Mouse (Mus musculus): Measurements from ENCODE around the gene Mrtfa.
A peak's percentile ranks its signal among the peaks of the same experiment; 100 is the strongest.
"Not testable (repeated sequence)": the region's sequence is repeated elsewhere in the genome, so short reads cannot be mapped to it uniquely, and the experiment has no call there.

The Mrtfa gene

DNA sequence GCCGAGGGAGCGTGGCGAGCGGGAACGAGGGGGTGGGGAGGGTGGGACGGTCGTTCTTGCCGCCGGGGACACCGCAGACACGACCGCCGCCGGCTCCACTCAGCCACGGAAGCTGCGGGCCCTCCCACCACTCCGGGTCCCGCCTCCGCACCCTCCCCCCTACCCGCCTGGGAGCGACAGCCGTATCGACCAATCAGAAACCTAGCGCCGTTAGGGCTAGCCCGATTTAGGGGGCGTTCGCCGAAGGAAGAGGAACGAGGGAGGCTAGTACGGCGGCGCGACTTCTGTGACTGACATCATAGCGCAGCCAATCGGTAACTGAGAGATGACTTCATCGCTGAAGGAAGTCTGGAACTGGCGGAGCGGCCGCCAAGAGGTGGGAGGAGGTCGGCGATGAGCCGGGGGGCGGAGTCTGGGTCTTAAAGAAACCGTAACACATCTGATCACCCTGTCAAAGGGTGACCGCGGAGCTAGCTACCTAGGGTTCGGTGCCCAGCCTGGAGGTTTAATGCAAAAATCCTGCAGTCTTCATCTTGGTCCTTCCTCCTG lies at the start of gene Mrtfa:
Gene Mrtfa (minus strand): TSS at position 128 of the 549 bp plus-strand sequence.
- peak; percentile 99 for ATAC-seq (ENCODE audit: low TSS enrichment)

DNA sequence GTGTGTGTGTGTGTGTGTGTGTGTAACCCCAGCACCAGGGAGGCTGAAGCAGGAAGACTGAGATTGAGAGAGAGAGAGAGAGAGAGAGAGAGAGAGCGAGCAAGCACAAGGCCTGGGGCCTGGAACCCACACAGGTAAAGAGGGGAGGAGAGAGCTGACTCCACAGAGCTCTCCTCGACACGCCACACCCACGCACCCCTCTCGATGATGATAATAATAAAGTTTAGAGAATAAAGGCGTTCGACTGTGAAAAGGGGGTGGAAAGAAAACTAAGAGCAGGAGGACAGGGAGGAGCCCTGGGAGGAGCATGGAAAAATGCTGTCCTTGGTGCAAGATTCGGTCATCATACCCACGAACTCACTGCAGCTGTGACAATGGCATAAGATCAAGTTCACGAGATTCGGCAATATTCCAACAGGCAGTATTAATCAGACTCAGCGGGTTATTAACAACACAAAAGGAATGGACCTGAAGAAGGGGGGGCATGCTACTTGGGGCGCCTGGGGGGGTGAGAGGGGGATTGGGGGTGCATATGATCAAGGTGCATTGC lies 49.3 kb upstream of the Mrtfa start:
- no peak for ATAC-seq (ENCODE audit: low TSS enrichment)

DNA sequence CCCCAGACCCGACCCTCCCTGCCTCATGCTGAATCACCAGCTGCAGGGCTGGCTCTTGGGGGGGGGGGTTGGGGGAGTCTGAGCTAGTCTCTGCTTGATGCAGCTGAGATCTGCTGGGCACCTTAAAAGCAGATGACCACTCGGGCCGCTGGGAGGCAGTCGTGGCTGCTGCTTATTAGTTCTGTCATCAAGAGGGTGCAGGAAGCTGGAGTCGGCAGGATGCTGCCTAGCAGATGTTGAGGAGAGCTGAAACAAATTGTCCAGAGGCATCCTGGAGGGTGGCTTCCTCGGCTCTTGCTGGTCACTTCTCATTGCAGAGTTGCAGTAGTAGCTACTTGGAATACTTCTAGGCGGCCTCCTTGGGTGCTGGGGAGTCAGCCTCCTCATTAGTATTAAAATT lies 48.7 kb upstream of the Mrtfa start:
- ATAC-seq (ENCODE audit: low TSS enrichment): 0 out of 2 replicates have a peak, but pooled peaks have one; percentile 29

DNA sequence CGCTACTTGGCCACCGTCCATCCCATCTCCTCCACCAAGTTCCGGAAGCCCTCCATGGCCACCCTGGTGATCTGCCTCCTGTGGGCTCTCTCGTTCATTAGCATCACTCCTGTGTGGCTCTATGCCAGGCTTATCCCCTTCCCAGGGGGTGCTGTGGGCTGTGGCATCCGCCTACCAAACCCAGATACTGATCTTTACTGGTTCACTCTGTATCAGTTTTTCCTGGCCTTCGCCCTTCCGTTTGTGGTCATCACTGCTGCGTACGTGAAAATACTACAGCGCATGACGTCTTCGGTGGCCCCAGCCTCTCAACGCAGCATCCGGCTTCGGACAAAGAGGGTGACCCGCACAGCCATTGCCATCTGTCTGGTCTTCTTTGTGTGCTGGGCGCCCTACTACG lies 46.9 kb upstream of the Mrtfa start:
- ATAC-seq (ENCODE audit: low TSS enrichment): no peak

DNA sequence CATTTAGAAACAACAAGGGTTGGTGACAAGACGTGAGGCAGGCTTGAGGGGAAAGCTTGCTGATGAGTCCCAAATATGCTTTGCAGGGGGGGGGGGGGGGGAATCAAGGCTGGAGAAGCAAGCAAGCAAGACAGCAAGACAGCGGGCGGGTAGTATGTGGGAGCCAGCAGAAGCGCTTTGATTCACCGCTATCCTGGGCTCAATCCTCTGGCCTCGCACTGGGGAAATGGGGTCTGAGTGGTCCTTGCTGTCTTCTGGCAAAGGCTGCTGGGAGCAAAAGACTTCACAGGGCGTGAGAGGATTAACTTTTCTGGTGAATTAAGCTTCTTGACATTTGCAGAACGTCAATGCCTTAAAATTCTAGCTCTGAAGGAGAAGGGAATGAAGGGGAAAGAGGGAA lies 45.5 kb upstream of the Mrtfa start:
- ATAC-seq (ENCODE audit: low TSS enrichment): peak; percentile 29; the same call in 1 of the 2 replicates

DNA sequence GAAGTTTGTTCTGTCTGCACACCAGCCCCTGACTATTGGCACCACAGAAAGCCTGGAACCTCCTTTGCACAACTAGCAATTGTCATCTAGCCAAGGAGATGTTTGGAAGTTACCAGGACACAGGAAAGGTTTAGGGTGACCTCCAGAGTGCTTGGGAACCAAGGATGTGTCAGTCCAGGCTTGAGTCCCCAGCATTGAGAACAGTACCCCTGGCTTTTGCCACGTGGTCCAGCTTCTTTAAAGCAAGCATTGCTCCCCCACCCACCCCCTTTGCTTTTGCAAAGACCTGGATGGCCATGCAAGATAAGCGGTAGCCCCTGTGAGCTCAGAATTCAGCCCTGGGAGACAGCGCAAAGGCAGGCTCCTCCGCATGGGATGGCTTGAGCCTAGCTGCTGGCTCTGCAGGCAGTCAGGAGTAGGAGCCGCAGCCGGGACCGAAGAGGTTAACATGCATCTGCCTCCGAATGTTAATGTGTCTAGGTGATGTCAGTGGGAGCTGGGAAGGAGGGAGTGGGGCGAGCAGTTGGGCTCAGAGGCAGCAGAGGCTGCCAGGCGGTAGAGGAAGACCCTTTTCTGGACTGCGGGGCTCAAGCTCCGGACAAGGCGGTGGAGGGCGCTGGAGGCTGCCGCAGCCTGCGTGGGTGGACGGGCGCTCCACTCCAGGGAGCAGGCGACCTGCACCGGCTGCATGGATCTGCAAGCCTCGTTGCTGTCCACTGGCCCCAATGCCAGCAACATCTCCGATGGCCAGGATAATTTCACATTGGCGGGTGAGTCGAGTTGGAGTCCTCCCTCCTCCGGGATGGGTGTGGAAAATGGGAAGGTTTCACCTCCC lies 44.7 kb upstream of the Mrtfa start, which contains the start of gene Mchr1:
Gene Mchr1 (plus strand): TSS at position 414 of the 835 bp plus-strand sequence.
- peak; percentile 70 for ATAC-seq (ENCODE audit: low TSS enrichment)

DNA sequence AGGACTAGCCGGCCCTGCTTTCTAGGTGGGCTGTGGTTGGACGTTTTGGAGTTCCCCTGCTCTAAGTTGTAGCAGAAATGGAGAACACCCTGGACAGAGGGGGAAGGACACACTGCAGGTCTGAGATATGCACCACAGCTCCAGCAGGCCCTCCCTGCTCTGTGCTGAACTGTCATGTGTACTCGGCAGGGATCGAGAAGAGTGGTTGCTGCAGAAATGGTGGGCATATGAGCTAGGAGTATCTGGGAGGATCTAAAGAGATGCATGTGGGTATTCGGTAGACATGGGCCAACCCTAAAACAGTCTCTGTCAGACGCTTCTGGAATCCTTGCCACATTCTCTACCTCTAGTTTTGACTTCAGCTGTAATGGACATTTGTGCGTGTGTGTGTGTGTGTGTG lies 40.8 kb upstream of the Mrtfa start:
- ATAC-seq (ENCODE audit: low TSS enrichment): no peak

DNA sequence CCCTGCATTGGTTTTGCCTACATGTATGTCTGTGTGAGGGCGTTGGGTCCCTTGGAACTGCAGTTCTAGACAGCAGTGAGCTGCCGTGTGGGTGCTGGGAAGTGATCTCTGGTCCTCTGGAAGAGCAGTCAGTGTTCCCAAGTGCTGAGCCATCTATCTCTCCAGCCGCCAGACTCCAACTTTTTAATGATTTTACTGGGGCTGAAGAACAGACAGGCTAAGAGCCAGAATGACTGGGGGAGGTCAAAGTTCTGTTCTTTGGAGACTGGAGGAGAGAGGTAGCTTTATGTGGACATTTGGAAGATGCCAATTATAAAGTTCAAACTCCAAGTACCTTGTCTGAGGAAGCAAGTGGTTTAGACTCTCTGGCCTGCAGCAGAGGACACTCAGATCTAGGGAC lies 39.2 kb upstream of the Mrtfa start:
- ATAC-seq (ENCODE audit: low TSS enrichment): no peak

DNA sequence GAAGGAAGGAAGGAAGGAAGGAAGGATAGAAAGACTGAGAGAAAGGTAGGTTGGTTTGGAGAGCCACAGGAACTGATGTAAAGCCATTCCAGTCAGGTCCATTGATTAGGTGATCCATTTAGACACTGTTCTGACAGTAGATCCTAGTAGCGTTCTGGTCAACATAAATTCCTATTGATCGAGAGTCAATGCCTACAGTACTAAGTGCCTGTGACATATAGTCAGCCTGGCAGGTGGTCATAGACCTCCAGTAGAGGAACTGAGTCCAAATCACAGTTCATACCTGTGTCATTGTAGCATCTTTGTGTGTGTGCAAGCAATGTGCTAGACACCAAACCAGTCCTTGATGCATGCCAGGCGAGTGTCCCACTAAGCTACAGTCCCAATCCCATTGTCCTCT lies 37.7 kb upstream of the Mrtfa start:
- no peak for ATAC-seq (ENCODE audit: low TSS enrichment)

DNA sequence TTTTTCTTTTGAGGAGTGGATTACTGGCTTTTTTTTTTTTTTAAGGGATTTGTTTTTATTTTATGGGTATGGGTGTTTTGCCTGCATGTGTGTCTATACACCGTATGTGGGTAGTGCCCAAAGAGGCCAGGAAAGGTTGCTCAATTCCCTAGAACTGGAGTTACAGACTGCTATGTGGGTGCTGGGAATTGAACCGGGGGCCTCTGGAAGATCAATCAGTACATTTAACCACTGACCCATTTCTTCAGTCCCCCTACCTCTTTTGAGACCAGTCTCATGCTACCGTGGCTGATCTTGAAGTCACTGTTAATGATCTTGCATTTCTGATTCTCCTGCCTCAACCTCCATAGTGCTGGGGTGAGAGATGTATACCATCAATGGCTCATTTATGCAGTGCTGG lies 36.7 kb upstream of the Mrtfa start:
- ATAC-seq (ENCODE audit: low TSS enrichment): no peak

DNA sequence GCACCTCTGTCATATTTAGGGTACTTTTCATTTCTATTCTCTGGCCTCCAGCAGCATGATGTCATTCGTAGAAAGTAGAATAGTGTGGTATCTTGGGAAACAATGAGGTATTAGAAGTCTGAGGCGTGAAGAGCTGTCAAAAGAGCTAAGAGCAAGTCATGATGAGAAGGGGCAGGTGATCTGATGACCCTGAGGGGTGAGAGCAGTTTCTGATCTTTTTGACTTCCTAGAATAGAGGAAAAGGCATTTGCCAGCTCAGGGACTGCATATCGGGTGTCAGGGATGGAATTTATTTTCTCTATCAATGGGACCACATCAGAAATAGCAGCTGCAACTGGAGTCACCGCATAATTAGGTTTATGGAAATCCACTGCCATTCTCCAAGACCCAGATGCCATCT lies 36.2 kb upstream of the Mrtfa start:
- ATAC-seq (ENCODE audit: low TSS enrichment): no peak

DNA sequence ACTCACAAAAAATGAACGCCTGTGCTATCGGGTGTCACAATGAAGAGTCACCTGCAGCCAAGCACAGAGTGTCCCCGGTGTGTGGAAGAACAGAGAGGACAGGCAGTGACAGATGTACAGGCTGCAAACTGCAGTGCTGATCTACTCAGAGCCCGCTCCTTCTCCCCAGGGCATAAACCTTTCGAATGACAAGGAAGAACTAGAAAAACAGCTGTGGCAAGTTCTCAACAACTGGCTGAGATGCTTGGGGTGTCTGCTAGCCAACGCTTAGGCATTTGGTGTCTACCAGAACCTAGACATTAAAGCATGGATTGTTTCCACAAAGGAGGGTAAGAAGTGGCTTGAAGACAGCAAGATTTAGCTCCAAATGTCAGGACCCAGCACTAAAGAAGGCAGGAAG lies 35.2 kb upstream of the Mrtfa start:
- ATAC-seq (ENCODE audit: low TSS enrichment): no peak

DNA sequence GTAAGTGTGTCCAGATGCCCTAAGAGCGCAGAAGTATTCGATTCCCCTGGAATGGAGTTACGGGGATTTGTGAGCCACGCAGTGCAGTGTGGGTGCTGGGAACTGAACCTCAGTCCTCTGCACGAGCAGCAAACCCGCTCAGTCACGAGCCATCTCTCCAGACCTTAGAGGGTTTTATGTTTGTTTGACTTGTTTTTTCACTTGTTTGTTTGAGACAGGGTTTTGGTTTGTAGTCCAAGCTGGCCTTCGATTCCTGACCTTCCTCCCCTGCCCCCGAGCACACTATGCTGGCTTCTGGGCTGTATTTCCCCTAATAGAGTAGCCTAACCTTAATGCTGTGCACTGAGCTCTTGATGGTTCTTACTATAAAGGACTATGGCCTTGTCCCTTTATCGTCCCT lies 34.5 kb upstream of the Mrtfa start:
- no peak for ATAC-seq (ENCODE audit: low TSS enrichment)

DNA sequence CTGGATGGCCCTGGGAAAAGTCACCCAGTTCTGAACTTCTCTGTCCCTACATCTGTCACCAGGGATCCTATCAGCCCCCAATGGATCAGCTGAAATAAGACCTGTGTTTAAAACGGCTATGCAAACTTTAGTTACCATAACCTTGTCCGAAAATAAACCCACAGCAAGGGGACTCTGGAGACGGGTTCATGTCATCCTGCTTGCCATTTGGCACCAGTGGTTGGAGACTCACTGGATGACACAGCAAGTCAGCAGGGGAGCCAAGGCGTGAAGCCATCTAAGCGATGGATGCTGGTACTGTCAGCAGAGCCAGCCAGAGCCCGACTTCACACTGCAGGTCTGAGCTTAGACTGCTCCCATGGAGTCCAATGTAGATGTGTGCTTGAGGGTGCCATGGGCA lies 30.9 kb upstream of the Mrtfa start:
- no peak for ATAC-seq (ENCODE audit: low TSS enrichment)

DNA sequence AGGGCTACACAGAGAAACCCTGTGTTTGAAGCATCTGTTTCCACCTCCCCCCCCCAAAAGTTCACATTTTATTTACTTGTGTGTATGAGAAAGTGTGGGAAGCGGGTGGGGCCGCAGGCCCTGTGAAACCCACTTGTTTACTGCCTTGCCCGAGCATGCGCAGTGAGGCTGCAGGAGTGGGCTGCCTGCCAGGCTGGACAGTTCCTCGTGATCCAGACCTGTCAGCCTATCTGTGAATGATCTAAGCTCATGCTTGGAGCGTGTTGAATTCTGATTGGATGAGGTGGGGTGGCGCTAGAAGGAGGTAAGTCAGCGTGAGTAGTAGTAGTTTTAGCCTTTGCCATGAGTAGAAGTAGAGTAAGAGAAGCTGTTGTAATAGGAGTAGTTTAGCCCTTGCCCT lies 29.5 kb upstream of the Mrtfa start:
- not testable (repeated sequence) for ATAC-seq (ENCODE audit: low TSS enrichment)

DNA sequence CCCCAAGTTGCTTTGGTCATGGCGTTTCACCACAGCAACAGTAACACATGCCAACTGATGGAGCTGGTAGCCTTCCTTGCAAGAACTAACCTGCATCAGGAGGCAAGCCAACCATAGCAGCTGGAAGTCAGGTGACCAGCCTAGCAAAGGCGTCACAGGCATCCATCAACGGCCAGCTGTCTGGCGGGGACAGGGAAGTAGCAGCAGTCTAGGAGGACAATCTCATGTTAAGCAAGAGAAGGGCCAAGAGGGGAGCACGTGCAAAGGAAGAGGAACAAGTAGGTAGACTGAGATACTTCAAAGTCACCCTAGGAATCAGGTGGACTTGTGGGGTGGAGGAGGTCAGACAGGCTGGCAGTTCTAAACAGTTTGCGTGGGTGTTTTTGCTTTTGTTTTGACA lies 28.5 kb upstream of the Mrtfa start:
- ATAC-seq (ENCODE audit: low TSS enrichment): no peak

DNA sequence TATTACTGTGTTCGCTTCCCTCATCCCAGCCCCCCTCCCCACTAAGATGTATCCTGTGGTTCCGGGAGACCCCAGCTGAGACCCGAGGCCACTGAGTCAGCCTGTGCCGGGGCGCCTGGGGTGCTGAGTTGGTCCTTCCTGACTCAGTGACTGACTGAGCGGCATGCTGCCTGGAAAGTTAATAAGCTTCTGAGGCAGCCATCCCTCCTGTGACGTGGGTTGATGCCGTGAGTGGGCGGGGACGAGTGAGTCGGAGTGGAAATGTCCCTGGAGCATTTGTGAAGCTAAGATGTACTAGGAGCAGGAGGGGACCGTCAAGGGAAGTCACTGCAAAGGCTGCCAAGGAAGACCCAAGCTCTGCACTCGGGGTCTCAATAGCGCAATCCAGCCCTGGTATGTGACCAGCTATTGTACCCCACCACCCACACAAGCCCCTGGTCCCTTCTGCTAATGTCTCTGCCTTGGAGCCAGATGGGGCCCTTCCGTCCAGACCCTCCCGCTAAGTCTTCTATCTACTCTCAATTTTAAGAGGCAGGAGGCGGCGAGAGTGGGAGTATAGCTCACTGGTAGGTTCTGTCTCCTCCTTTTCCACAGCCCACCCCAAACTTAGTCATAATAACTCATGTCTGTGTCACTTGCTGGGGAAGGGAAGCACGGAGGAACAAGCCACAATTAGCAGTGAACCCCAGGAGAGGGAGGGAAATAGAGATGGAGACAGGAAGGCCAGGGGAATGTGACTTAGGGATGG lies 26.5 kb upstream of the Mrtfa start:
- peak; percentile 94 for ATAC-seq (ENCODE audit: low TSS enrichment)

DNA sequence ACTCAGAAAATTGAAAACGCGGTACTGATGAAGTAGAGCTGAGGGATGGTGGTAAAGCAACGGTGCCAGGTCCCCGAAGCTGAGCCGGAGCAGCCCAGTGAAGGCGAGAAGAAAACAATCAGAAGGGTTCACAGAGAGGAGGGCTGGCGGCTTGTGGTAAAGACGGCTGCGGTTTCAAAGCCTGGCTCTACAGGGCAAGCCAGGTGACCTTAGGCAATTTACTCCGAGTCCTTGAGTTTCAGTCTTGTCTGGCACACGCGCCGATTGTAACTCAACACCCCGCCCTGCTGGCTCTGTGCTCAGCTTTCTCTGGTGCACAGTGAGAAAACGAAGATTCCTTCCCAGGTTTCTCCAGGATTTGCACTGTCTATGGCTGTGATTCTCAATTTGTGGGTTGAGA lies 22.4 kb upstream of the Mrtfa start:
- ATAC-seq (ENCODE audit: low TSS enrichment): no peak

DNA sequence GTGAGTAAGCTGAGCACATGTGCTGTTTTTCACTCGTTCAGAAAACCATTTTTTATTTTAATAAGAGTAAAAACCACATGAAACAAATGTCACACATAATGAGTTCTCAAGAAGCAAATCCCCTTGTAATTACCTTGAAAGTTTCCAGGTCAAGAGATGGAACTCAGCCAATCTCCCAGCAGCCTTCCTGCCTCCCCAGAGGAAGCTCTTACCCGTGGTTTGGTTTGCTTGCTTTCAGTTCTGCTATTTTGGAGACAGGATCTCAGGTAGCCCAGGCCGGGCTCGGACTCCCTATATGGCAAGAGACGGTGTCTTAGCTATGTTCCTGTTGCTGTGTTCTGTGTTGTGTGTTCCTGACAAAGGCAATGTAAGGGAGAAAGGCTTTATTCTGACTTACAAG lies 19.9 kb upstream of the Mrtfa start:
- no peak for ATAC-seq (ENCODE audit: low TSS enrichment)

DNA sequence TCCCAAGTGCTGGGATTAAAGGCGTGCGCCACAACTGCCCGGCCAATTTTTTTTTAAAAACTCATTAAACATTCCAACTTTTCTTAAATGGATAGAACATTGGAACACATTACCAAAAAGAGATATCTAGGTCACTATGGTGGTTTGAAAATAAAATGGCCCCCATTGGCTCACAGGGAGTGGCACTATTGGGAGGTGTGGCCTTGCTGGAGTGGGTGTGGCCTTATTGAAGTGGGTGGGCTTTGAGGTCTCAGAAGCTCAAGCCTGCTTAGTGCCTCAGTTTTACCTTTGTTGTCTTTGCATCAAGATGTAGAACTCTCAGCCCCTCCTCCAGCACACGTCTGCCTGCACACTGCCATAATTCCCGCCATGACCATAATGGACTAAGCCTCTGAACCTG lies 11.9 kb upstream of the Mrtfa start:
- no peak for ATAC-seq (ENCODE audit: low TSS enrichment)

DNA sequence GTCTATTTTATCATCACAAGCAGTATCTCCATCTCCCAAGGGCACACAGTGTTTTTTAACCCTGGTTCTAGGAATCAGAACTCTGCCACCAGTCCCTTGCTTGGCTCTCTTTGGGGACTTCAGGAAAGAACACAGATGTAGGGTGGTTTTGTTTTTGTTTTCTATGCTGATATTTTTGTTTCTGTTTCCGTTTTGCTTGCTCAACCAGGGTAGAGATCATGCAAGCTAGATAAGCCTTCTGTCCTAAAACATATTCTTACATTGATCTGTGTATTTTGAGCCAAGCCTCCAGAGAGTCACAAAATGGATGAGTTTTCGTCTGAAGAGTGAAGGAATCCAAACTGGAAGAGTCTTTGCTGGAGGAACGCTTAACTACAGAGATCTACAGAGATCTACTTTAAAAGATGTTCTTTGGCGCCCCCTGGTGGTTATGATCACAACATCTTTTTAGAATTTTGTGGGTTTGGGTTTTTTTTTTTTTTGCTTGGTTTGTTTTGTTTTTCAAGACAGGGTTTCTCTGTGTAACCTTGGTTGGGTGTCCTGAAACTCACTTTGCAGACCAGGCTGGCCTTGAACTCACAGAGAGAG lies 8.9 kb upstream of the Mrtfa start:
- ATAC-seq (ENCODE audit: low TSS enrichment): peak; percentile 55; the same call in 1 of the 2 replicates

DNA sequence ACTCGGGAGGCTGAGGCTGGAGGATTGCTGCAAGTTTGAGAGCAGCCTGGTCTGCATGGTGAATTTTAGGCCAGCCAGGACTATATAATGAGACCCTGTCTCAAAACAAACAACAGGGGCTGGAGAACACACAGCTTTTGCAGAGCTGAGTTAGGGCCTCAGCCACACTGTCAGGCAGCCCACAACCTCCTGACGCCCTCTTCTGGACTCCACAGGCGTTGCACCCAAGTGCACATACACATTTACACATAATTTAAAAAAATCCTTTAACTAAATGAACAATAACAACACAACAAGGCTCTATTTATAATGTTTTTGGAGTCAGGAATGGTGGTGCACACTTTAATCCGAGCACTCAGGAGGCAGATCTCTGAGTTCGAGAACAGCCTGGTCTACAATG lies 7.9 kb upstream of the Mrtfa start:
- ATAC-seq (ENCODE audit: low TSS enrichment): no peak
